Mouse (Mus musculus): Measurements from ENCODE around the gene Plekha7.

DNA sequence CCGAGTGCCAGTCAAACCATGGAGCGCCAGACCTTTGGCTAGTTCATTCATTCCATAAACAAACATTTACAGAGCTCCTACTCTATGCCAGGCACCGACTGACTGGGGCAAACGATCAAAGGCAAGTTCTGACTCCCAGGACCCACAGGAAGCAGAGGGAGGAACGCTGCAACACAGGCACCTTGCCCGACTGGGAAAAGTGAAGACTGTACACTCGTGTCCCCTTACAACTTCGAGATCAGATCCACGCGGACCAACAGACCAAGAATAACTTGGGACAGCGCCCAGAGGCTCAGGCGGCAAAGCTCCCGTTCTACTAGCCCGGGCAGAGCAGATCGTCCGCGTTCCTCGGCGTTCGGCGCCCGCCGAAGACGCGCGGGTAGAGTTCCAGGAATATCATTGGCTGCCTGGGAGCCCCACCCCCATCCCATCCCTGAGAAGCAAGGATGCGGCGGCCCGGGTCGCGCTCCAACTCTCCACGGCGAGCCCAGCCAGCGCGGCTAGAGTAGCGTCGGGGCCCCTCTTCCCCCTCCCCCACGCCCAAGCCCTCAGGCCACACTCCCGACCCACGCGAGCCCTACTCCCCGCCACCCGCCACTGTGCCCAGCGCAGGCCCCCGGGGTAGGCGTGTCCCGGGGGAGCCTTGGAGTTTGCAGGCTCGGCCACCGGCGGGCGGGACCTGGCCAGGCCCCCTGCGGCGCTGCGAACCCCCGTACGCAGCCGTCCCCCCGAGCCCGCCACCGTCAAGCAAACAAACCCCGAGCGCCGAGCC, 891 bp downstream of the Plekha7 start:
- TF ChIP-seq CTCF (IDR thresholded peaks at IDR 0.05; ENCODE audit: control insufficient read depth, insufficient read depth, low read length): no peak
- no peak for TF ChIP-seq POLR2A (IDR thresholded peaks at IDR 0.05; ENCODE audit: borderline replicate concordance, control insufficient read depth, low read depth, low read length)

All from bone marrow, adult 2 months (tissue).